Mouse (Mus musculus): ENCODE measurements around the gene Lgr6. TPM values are rescaled to one million over a fixed set of nuclear protein-coding genes. Genes with fewer than 3 reads are reported as not detected.

Lgr6 gene
- polyA plus RNA-seq, 1 experiment from 2014 or later = 0.75 TPM

- no peak overlapping the region for H3K4me3 ChIP-seq
- DNase-seq (ENCODE audit: low spot score) = no peak
Measured at GRCm38 (mm10) chr1:134995954-134996353, 109.1 kb downstream of the Lgr6 start.

GRCm38 (mm10) chr1:134995437-134995836 lies 109.6 kb downstream of the Lgr6 start:
- Histone ChIP-seq H3K27ac (no peak overlapping the region), H3K9me3 (replicated peaks) (no peaks in the 10 kb centered on the region), H3K4me3 (no peak overlapping the region), H3K4me1 (peaks cover 30% of the 10 kb centered on the region), H3K36me3 (no peaks in the 10 kb centered on the region), H3K27me3 (ENCODE audit: low read depth, poor library complexity, severe bottlenecking) (peaks cover 28% of the 10 kb centered on the region)
- no peak for DNase-seq (ENCODE audit: low spot score)
- 59% methylated on average over 4 of the region's 4 CpGs for WGBS

More at GRCm38 (mm10) chr1:134995954-134996353, 109.1 kb downstream of the Lgr6 start:
- Histone ChIP-seq H3K27ac (no peak overlapping the region), H3K36me3 (no peaks in the 10 kb centered on the region), H3K27me3 (ENCODE audit: low read depth, poor library complexity, severe bottlenecking) (peaks cover 23% of the 10 kb centered on the region), H3K4me1 (peaks cover 31% of the 10 kb centered on the region), H3K9me3 (replicated peaks) (no peaks in the 10 kb centered on the region)
- WGBS = 12% methylated on average over 1 of the region's 1 CpGs

- Histone ChIP-seq H3K4me3 (no peak overlapping the region), H3K27me3 (ENCODE audit: low read depth, poor library complexity, severe bottlenecking) (peaks cover 35% of the 10 kb centered on the region), H3K9me3 (replicated peaks) (no peaks in the 10 kb centered on the region), H3K27ac (no peak overlapping the region), H3K4me1 (peaks cover 27% of the 10 kb centered on the region), H3K36me3 (no peaks in the 10 kb centered on the region)
- no peak for DNase-seq (ENCODE audit: low spot score)
- WGBS = 86% methylated on average over 3 of the region's 3 CpGs
Measured at GRCm38 (mm10) chr1:134994739-134995138, 110.3 kb downstream of the Lgr6 start.

GRCm38 (mm10) chr1:134992046-134992645 lies 112.9 kb downstream of the Lgr6 start:
- H3K4me3 ChIP-seq = no peak overlapping the region
- H3K27ac ChIP-seq = peak overlapping the region; percentile 75
- no peaks in the 10 kb centered on the region for H3K9me3 ChIP-seq (replicated peaks)
- H3K27me3 ChIP-seq (ENCODE audit: low read depth, poor library complexity, severe bottlenecking) = peaks cover 56% of the 10 kb centered on the region
- DNase-seq (ENCODE audit: low spot score) = no peak
- no peaks in the 10 kb centered on the region for H3K36me3 ChIP-seq
- 35% methylated on average over 8 of the region's 8 CpGs for WGBS
- H3K4me1 ChIP-seq = peaks cover 37% of the 10 kb centered on the region

- no peak overlapping the region for H3K4me3 ChIP-seq
- no peak overlapping the region for H3K27ac ChIP-seq
- H3K9me3 ChIP-seq (replicated peaks) = no peaks in the 10 kb centered on the region
- no peaks in the 10 kb centered on the region for H3K36me3 ChIP-seq
- H3K27me3 ChIP-seq (ENCODE audit: low read depth, poor library complexity, severe bottlenecking) = peaks cover 57% of the 10 kb centered on the region
- H3K4me1 ChIP-seq = peaks cover 28% of the 10 kb centered on the region
- WGBS = 10% methylated on average over 7 of the region's 7 CpGs
- peak; percentile 83 for DNase-seq (ENCODE audit: low spot score)
Measured at GRCm38 (mm10) chr1:134989372-134989771, 115.7 kb downstream of the Lgr6 start.

GRCm38 (mm10) chr1:134987962-134988341 lies 117.1 kb downstream of the Lgr6 start:
- Histone ChIP-seq H3K36me3 (no peaks in the 10 kb centered on the region), H3K4me1 (peaks cover 28% of the 10 kb centered on the region), H3K27me3 (ENCODE audit: low read depth, poor library complexity, severe bottlenecking) (peaks cover 48% of the 10 kb centered on the region), H3K27ac (peak overlapping the region; percentile 67), H3K4me3 (peak overlapping the region; percentile 59), H3K9me3 (replicated peaks) (no peaks in the 10 kb centered on the region)
- DNase-seq (ENCODE audit: low spot score) = no peak
- 13% methylated on average over 14 of the region's 14 CpGs for WGBS

- peak overlapping the region; percentile 67 for H3K27ac ChIP-seq
- DNase-seq (ENCODE audit: low spot score) = peak; percentile 79
- H3K4me3 ChIP-seq = peak overlapping the region; percentile 59
- no peaks in the 10 kb centered on the region for H3K9me3 ChIP-seq (replicated peaks)
- peaks cover 23% of the 10 kb centered on the region for H3K4me1 ChIP-seq
- H3K27me3 ChIP-seq (ENCODE audit: low read depth, poor library complexity, severe bottlenecking) = peaks cover 48% of the 10 kb centered on the region
- H3K36me3 ChIP-seq = no peaks in the 10 kb centered on the region
- WGBS = 33% methylated on average over 48 of the region's 48 CpGs
Measured at GRCm38 (mm10) chr1:134987173-134987961, 117.7 kb downstream of the Lgr6 start.

- no peaks in the 10 kb centered on the region for H3K9me3 ChIP-seq (replicated peaks)
- no peak overlapping the region for H3K4me3 ChIP-seq
- H3K27me3 ChIP-seq (ENCODE audit: low read depth, poor library complexity, severe bottlenecking) = no peaks in the 10 kb centered on the region
- H3K4me1 ChIP-seq = no peaks in the 10 kb centered on the region; the same call in 1 of the 2 replicates
- H3K36me3 ChIP-seq = peaks cover 77% of the 10 kb centered on the region
- 72% methylated on average over 1 of the region's 1 CpGs for WGBS
- H3K27ac ChIP-seq = no peak overlapping the region
- DNase-seq (ENCODE audit: low spot score) = no peak
Measured at GRCm38 (mm10) chr1:134972920-134973319, 132.2 kb downstream of the Lgr6 start.

- H3K4me1 ChIP-seq = peaks cover 19% of the 10 kb centered on the region
- H3K9me3 ChIP-seq (replicated peaks) = no peaks in the 10 kb centered on the region
- no peak overlapping the region for H3K27ac ChIP-seq
- H3K36me3 ChIP-seq = peaks cover 41% of the 10 kb centered on the region
- H3K27me3 ChIP-seq (ENCODE audit: low read depth, poor library complexity, severe bottlenecking) = no peaks in the 10 kb centered on the region
- 94% methylated on average over 2 of the region's 2 CpGs for WGBS
- no peak for DNase-seq (ENCODE audit: low spot score)
- no peak overlapping the region for H3K4me3 ChIP-seq
Measured at GRCm38 (mm10) chr1:134965430-134965829, 139.6 kb downstream of the Lgr6 start.

- DNase-seq (ENCODE audit: low spot score) = peak; percentile 42
- Histone ChIP-seq H3K4me3 (peak overlapping the region; percentile 68), H3K27me3 (ENCODE audit: low read depth, poor library complexity, severe bottlenecking) (no peaks in the 10 kb centered on the region), H3K4me1 (peaks cover 19% of the 10 kb centered on the region), H3K36me3 (peaks cover 15% of the 10 kb centered on the region), H3K27ac (peak overlapping the region; percentile 86), H3K9me3 (replicated peaks) (no peaks in the 10 kb centered on the region)
- 5% methylated on average over 11 of the region's 11 CpGs for WGBS
Measured at GRCm38 (mm10) chr1:134962821-134963220, 142.3 kb downstream of the Lgr6 start.

- DNase-seq (ENCODE audit: low spot score) = peak; percentile 95
- Histone ChIP-seq H3K9me3 (replicated peaks) (no peaks in the 10 kb centered on the region), H3K27ac (peak within 1 kb of the TSS; percentile 86), H3K4me1 (peaks cover 19% of the 10 kb centered on the region), H3K4me3 (peak within 1 kb of the TSS; percentile 68), H3K27me3 (ENCODE audit: low read depth, poor library complexity, severe bottlenecking) (no peaks in the 10 kb centered on the region), H3K36me3 (peaks cover 12% of the 10 kb centered on the region)
- WGBS = 2% methylated on average over 50 of the region's 50 CpGs
Measured at GRCm38 (mm10) chr1:134962053-134962803, 142.8 kb downstream of the Lgr6 start, which contains the start of gene Ube2t. Ube2t (plus strand) TSS chr1:134962565.

- Histone ChIP-seq H3K36me3 (peaks cover 5% of the 10 kb centered on the region), H3K27me3 (ENCODE audit: low read depth, poor library complexity, severe bottlenecking) (no peaks in the 10 kb centered on the region), H3K9me3 (replicated peaks) (no peaks in the 10 kb centered on the region), H3K27ac (no peak overlapping the region), H3K4me1 (peaks cover 25% of the 10 kb centered on the region), H3K4me3 (no peak overlapping the region)
- DNase-seq (ENCODE audit: low spot score) = no peak
- 69% methylated on average over 7 of the region's 7 CpGs for WGBS
Measured at GRCm38 (mm10) chr1:134960634-134961033, 144.4 kb downstream of the Lgr6 start.
